Mouse (Mus musculus): ENCODE measurements around the gene Tle3. TPM values are rescaled to one million over a fixed set of nuclear protein-coding genes. Genes with fewer than 3 reads are reported as not detected.

Gene Tle3
- total RNA-seq, 2 experiments from 2014 or later, result 57.3 to 64.0 TPM

- no peak for DNase-seq (ENCODE audit: extremely low spot score in 1 of 2, low spot score in 1 of 2)
Measured at GRCm38 (mm10) chr9:61375002-61375401, 2.8 kb downstream of the Tle3 start.

- no peak for DNase-seq (ENCODE audit: extremely low spot score in 1 of 2, low spot score in 1 of 2)
Measured at GRCm38 (mm10) chr9:61375802-61376561, 3.8 kb downstream of the Tle3 start.

DNA sequence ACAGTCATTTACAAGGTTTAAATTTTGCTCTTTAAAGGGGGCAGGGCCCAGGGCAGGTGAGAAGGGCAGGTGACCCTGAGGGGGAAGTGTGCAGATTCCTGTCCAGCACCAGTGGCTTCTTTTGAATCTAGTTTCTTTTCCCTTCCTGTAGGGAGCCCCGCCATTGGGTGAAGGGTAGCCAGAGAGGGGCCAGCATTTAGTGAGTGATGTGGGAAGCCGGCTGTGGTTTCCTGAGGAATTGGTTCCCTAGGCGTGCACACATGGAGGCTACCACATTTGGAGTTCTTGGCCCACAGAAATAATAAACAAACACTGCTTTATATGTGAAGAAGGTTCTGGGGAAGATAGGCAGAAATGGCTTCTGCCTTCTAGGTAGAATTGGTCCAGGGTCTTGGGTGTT lies 4.5 kb downstream of the Tle3 start:
- DNase-seq (ENCODE audit: extremely low spot score in 1 of 2, low spot score in 1 of 2), result no peak

GRCm38 (mm10) chr9:61377706-61378479 lies 5.7 kb downstream of the Tle3 start:
- DNase-seq (ENCODE audit: extremely low spot score in 1 of 2, low spot score in 1 of 2), result no peak

DNA sequence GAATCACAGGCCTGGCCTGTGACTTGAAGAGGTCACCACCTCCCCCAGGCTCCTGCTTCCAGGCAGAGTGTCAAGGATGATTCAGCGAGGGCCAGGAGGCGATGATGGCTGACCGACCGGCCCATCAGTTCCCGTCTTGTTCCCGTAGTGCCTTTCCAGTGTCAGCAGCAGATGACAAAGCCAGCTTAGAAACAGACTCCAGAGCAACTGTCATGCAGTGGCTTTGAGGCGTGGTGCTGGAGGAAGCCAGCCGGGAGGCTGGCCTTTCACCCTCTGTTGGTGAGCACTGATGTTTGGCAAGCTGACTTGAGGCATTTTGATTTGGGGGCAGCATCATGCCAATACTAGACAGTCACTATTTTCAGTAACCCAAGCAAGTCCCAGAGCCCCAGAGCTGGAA lies 6.3 kb downstream of the Tle3 start:
- DNase-seq (ENCODE audit: extremely low spot score in 1 of 2, low spot score in 1 of 2), result no peak

GRCm38 (mm10) chr9:61379016-61379634 lies 7.0 kb downstream of the Tle3 start:
- no peak for DNase-seq (ENCODE audit: extremely low spot score in 1 of 2, low spot score in 1 of 2)

GRCm38 (mm10) chr9:61380258-61381062 lies 8.3 kb downstream of the Tle3 start:
- no peak for DNase-seq (ENCODE audit: extremely low spot score in 1 of 2, low spot score in 1 of 2)

GRCm38 (mm10) chr9:61381063-61381408 lies 8.9 kb downstream of the Tle3 start:
- no peak for DNase-seq (ENCODE audit: extremely low spot score in 1 of 2, low spot score in 1 of 2)

- DNase-seq (ENCODE audit: extremely low spot score in 1 of 2, low spot score in 1 of 2), result no peak
Measured at GRCm38 (mm10) chr9:61381445-61381844, 9.3 kb downstream of the Tle3 start.

DNA sequence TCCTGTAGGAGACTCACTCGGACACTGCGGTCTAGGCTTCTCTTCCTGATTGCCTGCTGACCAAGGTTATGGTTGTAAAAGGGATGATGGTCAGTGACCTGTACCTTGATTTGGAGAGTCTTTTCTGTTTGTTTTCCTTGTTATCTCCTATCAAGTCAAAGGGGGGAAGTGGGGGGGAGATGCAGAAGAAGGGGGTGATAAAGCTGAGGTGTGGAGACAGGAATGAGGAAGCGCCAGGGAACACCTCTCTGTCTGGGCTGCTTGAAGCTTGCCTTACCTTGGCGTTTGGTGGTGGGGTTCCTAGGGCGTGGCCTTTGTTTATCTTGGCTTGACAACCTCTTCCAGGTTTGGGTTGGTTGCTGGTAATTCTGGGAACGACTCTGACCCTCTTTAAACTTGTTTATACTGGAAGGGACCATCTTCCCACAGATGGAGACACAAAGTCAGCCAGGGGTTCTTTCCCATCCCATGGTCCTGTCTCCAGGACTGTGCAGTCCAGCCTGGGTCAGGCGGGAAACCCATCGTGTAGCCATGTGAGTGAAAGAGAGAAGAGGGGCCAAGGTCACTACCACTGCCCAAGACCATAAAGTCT lies 10.5 kb downstream of the Tle3 start:
- DNase-seq (ENCODE audit: extremely low spot score in 1 of 2, low spot score in 1 of 2), result no peak

DNA sequence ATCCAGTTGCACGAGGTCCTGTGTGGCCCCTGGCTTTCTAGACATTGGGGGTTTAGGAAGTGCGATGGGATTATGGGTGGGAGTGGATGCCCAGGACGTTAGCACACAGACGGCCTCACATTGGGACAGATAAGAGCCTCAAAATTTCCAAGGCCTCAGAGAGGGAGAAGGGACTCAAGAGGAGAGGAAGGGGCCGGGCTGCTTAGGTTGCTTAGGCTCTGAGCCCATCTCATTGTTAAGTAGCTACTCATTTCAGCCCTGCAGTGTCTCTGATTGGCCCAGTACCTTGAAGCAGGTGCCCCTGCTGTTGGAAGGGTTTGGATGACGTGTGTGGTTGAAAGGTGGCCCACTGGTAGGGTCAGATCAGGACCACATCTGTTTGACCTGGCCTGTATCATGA lies 11.9 kb downstream of the Tle3 start:
- no peak for DNase-seq (ENCODE audit: extremely low spot score in 1 of 2, low spot score in 1 of 2)

DNA sequence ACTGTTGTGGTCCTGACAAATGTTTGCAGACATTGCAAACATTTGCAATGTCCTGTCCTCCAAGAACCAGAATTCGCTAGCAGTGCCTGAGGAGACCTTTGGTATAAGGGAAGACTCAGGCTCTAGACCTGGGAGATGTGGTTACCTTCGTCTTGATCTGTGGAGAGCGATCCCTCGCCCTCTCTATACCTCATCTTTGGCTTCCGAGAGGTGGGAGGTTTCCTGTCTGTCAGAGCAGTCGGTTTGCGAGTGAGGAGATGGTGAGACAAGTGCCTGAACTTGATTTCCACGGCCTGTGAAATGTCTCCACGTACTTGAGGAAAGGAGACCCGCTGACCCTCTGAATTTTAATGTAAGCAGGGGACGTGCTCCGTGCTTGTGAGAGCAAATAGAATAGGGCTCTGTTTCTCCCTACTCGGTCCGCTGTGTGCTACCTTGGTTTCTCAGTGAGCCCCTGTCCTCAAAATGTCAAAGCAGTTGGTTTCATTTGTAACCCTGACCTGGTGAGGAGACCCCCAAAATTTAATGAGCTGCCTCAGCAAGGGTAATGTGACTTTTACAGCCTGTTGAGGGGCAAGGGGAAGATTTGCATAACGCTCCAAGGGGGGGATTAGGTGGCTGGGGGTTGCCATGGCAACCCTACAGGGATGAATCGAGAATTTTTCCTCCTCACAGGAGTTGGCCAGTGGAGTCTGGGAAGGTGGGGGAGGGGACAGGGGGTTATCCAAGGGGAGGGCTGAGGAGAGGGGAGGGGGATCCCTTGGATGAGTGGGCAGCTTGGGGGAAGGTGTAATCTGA lies 12.7 kb downstream of the Tle3 start:
- DNase-seq (ENCODE audit: extremely low spot score in 1 of 2, low spot score in 1 of 2), result no peak

DNA sequence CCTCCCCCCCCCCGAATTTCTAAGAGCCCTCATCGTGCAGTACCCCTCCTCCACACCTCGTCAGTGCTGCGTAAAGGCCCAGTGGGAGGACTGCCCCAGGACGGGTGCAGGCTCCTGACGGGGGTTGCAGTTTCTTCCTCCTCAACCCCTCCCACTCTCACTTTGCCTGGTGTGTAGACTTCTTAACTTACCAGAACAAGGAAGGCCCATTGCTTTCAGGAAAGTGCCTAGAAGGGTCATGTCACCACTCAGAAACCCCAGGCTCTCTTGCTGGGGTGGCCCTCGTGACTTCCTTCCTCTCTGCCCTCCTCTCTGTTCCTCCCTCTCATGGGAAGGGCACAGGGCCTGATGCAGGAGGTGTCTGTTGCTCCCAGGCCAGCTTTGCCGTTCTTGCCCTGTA lies 13.6 kb downstream of the Tle3 start:
- DNase-seq (ENCODE audit: extremely low spot score in 1 of 2, low spot score in 1 of 2), result no peak

- DNase-seq (ENCODE audit: extremely low spot score in 1 of 2, low spot score in 1 of 2), result no peak
Measured at GRCm38 (mm10) chr9:61386314-61386713, 14.1 kb downstream of the Tle3 start.

DNA sequence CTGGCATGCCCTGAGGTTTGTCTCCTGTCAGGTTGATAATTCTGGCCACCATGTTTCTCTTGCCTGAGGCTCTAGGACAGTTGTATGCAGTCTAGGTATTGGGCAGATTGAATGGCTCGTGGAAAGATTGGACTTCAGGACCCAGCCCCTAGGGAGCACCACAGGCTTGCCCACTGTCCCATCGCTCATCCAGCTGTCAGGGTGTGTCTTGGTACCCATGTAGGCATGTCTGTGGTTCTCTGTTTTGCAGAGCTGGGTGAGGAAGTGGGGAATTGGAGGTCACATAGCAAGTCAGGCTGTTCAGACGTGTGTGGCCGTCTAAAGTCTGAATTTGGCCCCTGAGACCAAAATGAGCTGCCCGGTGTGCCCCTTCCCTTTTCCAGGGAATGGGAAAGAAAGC lies 15.6 kb downstream of the Tle3 start:
- DNase-seq (ENCODE audit: extremely low spot score in 1 of 2, low spot score in 1 of 2), result no peak

DNA sequence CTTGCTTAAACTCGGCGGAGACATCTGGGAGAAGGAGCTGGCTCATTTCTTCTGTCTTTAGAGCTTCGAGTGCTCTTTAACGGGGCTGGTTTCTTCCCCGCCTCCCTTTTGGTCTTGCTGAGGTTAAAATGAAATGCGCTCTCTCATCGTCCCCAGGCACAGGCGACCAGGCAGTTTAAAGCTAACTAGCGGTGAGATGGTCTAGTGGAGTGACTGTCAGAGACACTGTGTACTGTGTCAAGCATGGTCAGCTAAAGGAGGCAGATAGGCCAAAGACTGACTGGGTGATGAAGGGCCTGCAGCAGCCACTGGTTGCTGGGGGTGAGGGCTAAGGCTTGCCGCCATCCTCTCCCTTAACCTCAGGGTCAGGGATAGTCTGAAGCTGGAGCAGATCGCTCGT lies 16.0 kb downstream of the Tle3 start:
- DNase-seq (ENCODE audit: extremely low spot score in 1 of 2, low spot score in 1 of 2), result no peak

- DNase-seq (ENCODE audit: extremely low spot score in 1 of 2, low spot score in 1 of 2), result no peak
Measured at GRCm38 (mm10) chr9:61388689-61389403, 16.7 kb downstream of the Tle3 start.

DNA sequence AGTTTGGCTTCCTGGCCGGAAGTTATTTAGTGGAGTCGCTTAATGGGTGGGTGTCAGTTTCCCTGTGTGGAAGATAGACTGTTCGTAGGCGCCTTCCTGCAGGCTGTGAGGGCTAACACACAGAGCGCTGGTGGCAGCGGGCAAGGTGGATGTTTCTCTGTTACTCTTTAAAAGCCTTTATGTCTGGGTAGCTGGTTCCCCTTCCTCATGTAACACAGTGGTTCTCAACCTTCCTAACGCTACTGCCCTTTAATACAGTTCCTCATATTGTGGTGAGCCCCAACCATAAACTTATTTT lies 17.2 kb downstream of the Tle3 start:
- no peak for DNase-seq (ENCODE audit: extremely low spot score in 1 of 2, low spot score in 1 of 2)
